Mouse (Mus musculus) stomach, postnatal 0 days (tissue): ENCODE measurements around the gene Helt.

ENCODE experiments used
- CTCF ChIP-seq: IDR thresholded peaks from 2 replicates; pipeline ENCODE4 v1.5.1; 2016; ENCODE audit warnings: antibody characterized with exemption, low read depth, mild to moderate bottlenecking, moderate library complexity
- EP300 ChIP-seq: optimal IDR thresholded peaks from 2 replicates; pipeline ENCODE3; 2016; ENCODE audit warnings: antibody characterized with exemption

DNA sequence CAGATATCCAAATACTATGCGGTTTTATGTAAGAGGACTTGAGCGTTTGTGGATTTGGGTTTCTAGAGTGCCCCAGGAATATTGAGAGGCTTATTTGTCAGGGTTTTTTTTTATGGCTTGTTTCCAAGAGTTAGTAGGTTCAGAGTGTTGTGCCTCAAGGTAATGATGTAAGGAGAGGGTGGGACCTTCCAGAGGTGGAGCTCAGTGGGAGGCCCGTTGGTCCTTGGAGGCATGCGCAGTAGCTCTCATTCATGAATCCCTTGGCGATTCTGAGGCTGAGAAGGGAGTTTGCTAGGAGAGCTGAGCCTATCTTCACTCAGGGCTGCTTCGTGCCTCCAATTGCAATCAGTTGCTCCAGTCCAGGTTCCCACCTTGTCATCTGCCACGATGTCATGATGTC, 4.4 kb upstream of the Helt start:
- TF ChIP-seq CTCF (no peak), EP300 (no peak)
